37 mouse cellular contexts compared by ENCODE assay signal in the genomic region with DNA sequence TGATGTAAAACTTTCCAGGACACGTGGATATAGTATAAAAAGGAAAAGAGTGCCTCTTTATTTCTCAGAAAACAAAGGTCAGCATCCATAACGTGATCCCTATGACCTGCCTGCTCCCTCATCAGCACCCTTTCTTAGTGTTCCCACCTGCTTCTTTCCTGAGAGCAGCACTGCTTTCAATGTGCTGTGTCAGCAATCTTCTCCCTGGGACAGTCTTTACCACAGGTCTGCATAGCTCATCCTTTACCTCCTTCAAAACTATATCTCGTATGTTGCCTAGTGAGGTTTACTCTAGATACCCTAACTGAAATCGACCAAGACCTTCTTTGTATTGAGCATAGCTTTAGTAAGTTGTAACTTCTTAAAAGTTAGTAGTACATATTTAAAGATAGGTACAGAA. TPM values are rescaled to one million over a fixed set of nuclear protein-coding genes. Genes with fewer than 3 reads are reported as not detected.
"Had no signal": no experiment of that assay in that cellular context is flagged by ENCODE, and none has a peak within 500 bp of the region (broad histone marks: within the 10 kb centered on the region; RNA-seq: fewer than 3 reads in every experiment).

No protein-coding gene starts in this region.

- H3K36me3 ChIP-seq: heart, embryonic 10.5 days; heart, embryonic 12.5 days; heart, embryonic 13.5 days; heart, embryonic 15.5 days; hindbrain, embryonic 10.5 days; hindbrain, embryonic 12.5 days; hindbrain, embryonic 13.5 days; hindbrain, embryonic 15.5 days; intestine, embryonic 15.5 days; kidney, embryonic 15.5 days had no signal

- DNase-seq: heart, postnatal 10 days; heart, postnatal 14 days; heart, postnatal 36 days; heart, postnatal 4 days; kidney, adult 11 months; kidney, adult 18-20 months; kidney, adult 2 months; kidney, adult 8-10 months; kidney, adult 9 months; kidney, postnatal 10 days; kidney, postnatal 14 days; kidney, postnatal 25 days; kidney, postnatal 36 days; kidney, postnatal 4 days; layer of hippocampus, adult 9-11 months; layer of hippocampus, postnatal 36 days had no signal

- H3K9me3 ChIP-seq: heart, embryonic 10.5 days; heart, embryonic 12.5 days; heart, embryonic 13.5 days; heart, embryonic 15.5 days; hindbrain, embryonic 10.5 days; hindbrain, embryonic 12.5 days; hindbrain, embryonic 13.5 days; hindbrain, embryonic 15.5 days; intestine, embryonic 15.5 days; kidney, embryonic 15.5 days had no signal

- ATAC-seq: hindbrain, embryonic 16.5 days; hindbrain, postnatal 0 days; inflammation-experienced regulatory T-cells, adult 6 months; intestine, embryonic 15.5 days; intestine, embryonic 16.5 days; intestine, postnatal 0 days had no signal

- H3K4me2 ChIP-seq: heart, embryonic 11.5 days; heart, embryonic 12.5 days; heart, embryonic 13.5 days; heart, embryonic 15.5 days; hindbrain, embryonic 12.5 days; hindbrain, embryonic 13.5 days; hindbrain, embryonic 14.5 days; hindbrain, embryonic 15.5 days; intestine, embryonic 15.5 days; kidney, embryonic 15.5 days had no signal

- H3K9ac ChIP-seq: heart, embryonic 12.5 days; heart, embryonic 13.5 days; heart, embryonic 15.5 days; hindbrain, embryonic 12.5 days; hindbrain, embryonic 13.5 days; hindbrain, embryonic 14.5 days; hindbrain, embryonic 15.5 days; intestine, embryonic 15.5 days; kidney, embryonic 15.5 days had no signal

- H3K27ac ChIP-seq: heart, embryonic 10.5 days; heart, embryonic 13.5 days; heart, embryonic 15.5 days; hindbrain, embryonic 10.5 days; hindbrain, embryonic 12.5 days; hindbrain, embryonic 13.5 days; hindbrain, embryonic 14.5 days; hindbrain, embryonic 15.5 days; hindbrain, postnatal 0 days; intestine, embryonic 15.5 days; kidney, embryonic 15.5 days; kidney, postnatal 0 days; layer of hippocampus, adult 2 months had no signal

- H3K4me1 ChIP-seq: heart, embryonic 10.5 days; heart, embryonic 12.5 days; heart, embryonic 13.5 days; heart, embryonic 15.5 days; hindbrain, embryonic 10.5 days; hindbrain, embryonic 12.5 days; hindbrain, embryonic 13.5 days; hindbrain, embryonic 15.5 days; intestine, embryonic 15.5 days; kidney, embryonic 15.5 days had no signal

- H3K27me3 ChIP-seq: heart, embryonic 12.5 days; heart, embryonic 13.5 days; heart, embryonic 15.5 days; hindbrain, embryonic 12.5 days; hindbrain, embryonic 13.5 days; hindbrain, embryonic 15.5 days; intestine, embryonic 15.5 days; kidney, embryonic 15.5 days had no signal

- H3K4me3 ChIP-seq: heart, embryonic 10.5 days; heart, embryonic 12.5 days; heart, embryonic 13.5 days; heart, embryonic 15.5 days; hindbrain, embryonic 10.5 days; hindbrain, embryonic 12.5 days; hindbrain, embryonic 13.5 days; hindbrain, embryonic 15.5 days; intestine, embryonic 15.5 days; kidney, embryonic 15.5 days; layer of hippocampus, adult 2 months had no signal

RNA-seq across cellular contexts. Expression of a gene that starts 43.4 kb away (rescaled TPM):
- total RNA-seq: hematopoietic stem cell, adult 5-6 weeks had no signal
- polyA plus RNA-seq: inflammation-experienced regulatory T-cells, adult 6 months; large intestine, adult 2 months had no signal
